Mouse (Mus musculus) midbrain, embryonic 15.5 days (tissue): ENCODE measurements around the gene Gcnt3. TPM values are rescaled to one million over a fixed set of nuclear protein-coding genes. Genes with fewer than 3 reads are reported as not detected.

ENCODE experiments used
- ATAC-seq: fragments of 200-750 bp; cut with Nextera tagmentation; replicated peaks from 2 replicates; pipeline ENCODE4 v1.8.0; 2017; ENCODE audit warnings: moderate TSS enrichment
- H3K27ac ChIP-seq: fragments of 300-500 bp; sonication (generic); 2 replicates; pipeline ENCODE4 v1.5.1; 2015; ENCODE audit warnings: mild to moderate bottlenecking, inconsistent platforms
- H3K27me3 ChIP-seq: fragments of 300-500 bp; sonication (generic); replicated peaks from 2 replicates; pipeline ENCODE4 v1.6.1; 2015; ENCODE audit warnings: inconsistent platforms
- H3K36me3 ChIP-seq: fragments of 300-500 bp; sonication (generic); replicated peaks from 2 replicates; pipeline ENCODE4 v1.6.1; 2015; ENCODE audit warnings: inconsistent platforms
- H3K4me1 ChIP-seq: fragments of 300-500 bp; sonication (generic); 2 replicates; pipeline ENCODE4 v1.6.1; 2015; ENCODE audit warnings: inconsistent platforms
- H3K4me2 ChIP-seq: fragments of 300-500 bp; sonication (generic); 2 replicates; pipeline ENCODE4 v1.6.1; 2015; ENCODE audit warnings: inconsistent platforms, mild to moderate bottlenecking, moderate library complexity
- H3K4me3 ChIP-seq: fragments of 300-500 bp; sonication (generic); 2 replicates; pipeline ENCODE4 v1.5.1; 2015; ENCODE audit warnings: mild to moderate bottlenecking, inconsistent platforms
- H3K9ac ChIP-seq: fragments of 300-500 bp; sonication (generic); 2 replicates; pipeline ENCODE4 v1.6.1; 2015; ENCODE audit warnings: mild to moderate bottlenecking, inconsistent platforms
- H3K9me3 ChIP-seq: fragments of 300-500 bp; sonication (generic); 2 replicates; pipeline ENCODE4 v1.6.1; 2016; ENCODE audit warnings: inconsistent platforms
- WGBS: fragments of 180-500 bp; shearing (Covaris S2); methylation state at CpG from one replicate; pipeline ENCODE4 v1.1.7; 2015; ENCODE audit warnings: mixed read lengths; 5-methylcytosine and 5-hydroxymethylcytosine counted together
- polyA plus RNA-seq: library from polyadenylated mRNA; unstranded; fragments of >200 nt; fragmentation: Nextera tagmentation; extraction: Ambion mirVana; gene quantifications from 2 replicates; pipeline ENCODE4 v1.2.1, GENCODE M21; 2015

Gene Gcnt3
- not detected in 2 replicates for polyA plus RNA-seq

DNA sequence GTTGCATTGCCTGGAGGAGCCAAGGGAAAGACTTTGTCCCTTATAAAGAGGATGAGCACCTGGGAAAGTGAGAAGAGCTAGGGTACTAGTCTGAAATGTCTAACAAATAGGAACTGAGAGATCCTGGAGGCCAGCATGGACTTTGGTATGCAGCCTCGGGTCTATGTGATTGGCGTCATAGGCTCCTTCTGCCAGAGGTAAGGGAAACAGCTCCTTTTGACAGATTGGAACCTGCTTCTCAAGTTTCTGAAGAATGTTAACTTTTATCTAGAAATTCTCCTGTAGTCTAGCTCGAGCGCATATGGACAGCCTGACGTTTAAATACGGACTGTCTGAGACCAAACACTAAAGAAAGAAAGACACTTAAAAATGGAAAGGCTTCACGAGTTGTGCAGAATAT lies at the start of gene Gcnt3:
TSS of gene Gcnt3 (minus strand) at position 101 of the 400 bp plus-strand sequence.
- H3K27ac ChIP-seq: no peak within 1 kb of the TSS
- 92% methylated on average over 7 of the region's 7 CpGs for WGBS
- no peaks in the 10 kb centered on the region for H3K9me3 ChIP-seq
- H3K9ac ChIP-seq: no peak within 1 kb of the TSS
- H3K27me3 ChIP-seq: no peaks in the 10 kb centered on the region
- no peaks in the 10 kb centered on the region for H3K4me1 ChIP-seq
- no peak for ATAC-seq
- no peak within 1 kb of the TSS for H3K4me2 ChIP-seq
- no peaks in the 10 kb centered on the region for H3K36me3 ChIP-seq
- no peak within 1 kb of the TSS for H3K4me3 ChIP-seq

DNA sequence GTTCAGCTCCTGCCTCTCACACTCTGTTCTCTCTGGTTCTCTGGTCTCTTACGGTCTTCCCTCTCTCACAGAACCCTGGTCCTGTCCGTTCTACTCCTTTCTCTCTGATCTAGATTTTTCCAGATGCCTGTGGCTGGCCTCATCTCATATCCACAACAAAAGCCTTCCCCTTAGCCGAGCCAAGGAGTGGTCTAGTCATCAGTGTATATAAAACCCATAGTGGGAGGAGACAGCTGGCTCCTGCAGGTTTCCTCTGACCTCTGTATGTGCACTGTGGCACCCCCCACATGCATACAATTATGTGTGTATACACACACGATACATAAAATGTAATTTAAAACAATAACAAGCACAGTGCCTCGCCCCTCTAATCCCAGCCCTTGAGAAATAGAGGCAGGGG lies 49.5 kb upstream of the Gcnt3 start:
- H3K27me3 ChIP-seq: no peaks in the 10 kb centered on the region
- H3K27ac ChIP-seq: no peak overlapping the region
- H3K9ac ChIP-seq: no peak overlapping the region
- H3K9me3 ChIP-seq: no peaks in the 10 kb centered on the region
- H3K4me2 ChIP-seq: no peak overlapping the region
- H3K4me3 ChIP-seq: no peak overlapping the region
- no peaks in the 10 kb centered on the region for H3K36me3 ChIP-seq
- no peak for ATAC-seq
- 0 out of 2 replicates have a peak, but pooled peaks cover 2% of the 10 kb centered on the region for H3K4me1 ChIP-seq
- WGBS: 70% methylated on average over 5 of the region's 5 CpGs

DNA sequence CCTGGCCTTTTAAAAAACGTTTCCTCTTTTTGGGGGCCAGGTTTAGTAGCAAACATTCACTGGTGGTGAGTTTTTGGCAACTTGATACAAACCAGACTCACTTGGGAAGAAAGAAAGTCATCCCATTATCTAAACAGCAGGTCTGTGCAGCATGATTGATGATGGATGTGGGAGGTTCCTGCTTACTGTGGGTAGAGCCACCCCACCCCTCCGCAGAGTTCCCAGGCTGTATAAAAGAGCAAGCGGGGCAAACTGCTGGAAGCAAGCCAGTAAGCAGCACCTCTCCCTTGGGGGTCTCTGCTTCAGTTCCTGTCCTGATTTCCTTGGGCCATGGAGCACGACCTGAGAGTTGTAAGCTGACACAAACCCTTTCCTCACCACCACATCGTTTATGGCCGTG lies 48.2 kb upstream of the Gcnt3 start:
- WGBS: 51% methylated on average over 6 of the region's 6 CpGs
- no peak for ATAC-seq
- H3K4me2 ChIP-seq: no peak overlapping the region

DNA sequence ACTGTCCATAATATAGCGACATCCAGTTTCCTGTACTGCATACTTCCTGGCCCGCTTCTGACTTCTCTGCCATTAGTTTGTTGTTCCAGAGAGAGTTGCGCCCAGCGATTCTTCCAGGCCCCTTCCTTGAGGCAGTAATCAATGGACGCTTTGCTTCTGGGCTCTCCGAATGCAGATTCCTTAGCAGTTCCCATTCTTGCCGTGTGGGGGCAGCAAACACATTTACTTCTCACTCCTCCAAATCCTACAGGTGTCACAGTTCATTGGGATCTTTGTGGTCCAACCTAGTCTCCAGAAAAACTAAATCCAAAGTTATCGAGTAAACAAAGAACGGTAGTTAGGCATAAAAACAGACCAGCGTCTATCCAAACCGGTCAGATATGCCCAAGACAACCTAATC lies 46.2 kb upstream of the Gcnt3 start:
- Histone ChIP-seq H3K4me3 (no peak overlapping the region), H3K9me3 (no peaks in the 10 kb centered on the region), H3K27ac (no peak overlapping the region), H3K4me2 (no peak overlapping the region), H3K36me3 (no peaks in the 10 kb centered on the region), H3K9ac (no peak overlapping the region), H3K4me1 (0 out of 2 replicates have a peak, but pooled peaks cover 2% of the 10 kb centered on the region), H3K27me3 (no peaks in the 10 kb centered on the region)
- 62% methylated on average over 11 of the region's 11 CpGs for WGBS
- no peak for ATAC-seq

More for the DNA sequence above, 48.2 kb upstream of the Gcnt3 start:
- Histone ChIP-seq H3K9ac (no peak overlapping the region), H3K9me3 (no peaks in the 10 kb centered on the region), H3K36me3 (no peaks in the 10 kb centered on the region), H3K27me3 (no peaks in the 10 kb centered on the region), H3K4me1 (0 out of 2 replicates have a peak, but pooled peaks cover 2% of the 10 kb centered on the region), H3K27ac (no peak overlapping the region), H3K4me3 (no peak overlapping the region)

DNA sequence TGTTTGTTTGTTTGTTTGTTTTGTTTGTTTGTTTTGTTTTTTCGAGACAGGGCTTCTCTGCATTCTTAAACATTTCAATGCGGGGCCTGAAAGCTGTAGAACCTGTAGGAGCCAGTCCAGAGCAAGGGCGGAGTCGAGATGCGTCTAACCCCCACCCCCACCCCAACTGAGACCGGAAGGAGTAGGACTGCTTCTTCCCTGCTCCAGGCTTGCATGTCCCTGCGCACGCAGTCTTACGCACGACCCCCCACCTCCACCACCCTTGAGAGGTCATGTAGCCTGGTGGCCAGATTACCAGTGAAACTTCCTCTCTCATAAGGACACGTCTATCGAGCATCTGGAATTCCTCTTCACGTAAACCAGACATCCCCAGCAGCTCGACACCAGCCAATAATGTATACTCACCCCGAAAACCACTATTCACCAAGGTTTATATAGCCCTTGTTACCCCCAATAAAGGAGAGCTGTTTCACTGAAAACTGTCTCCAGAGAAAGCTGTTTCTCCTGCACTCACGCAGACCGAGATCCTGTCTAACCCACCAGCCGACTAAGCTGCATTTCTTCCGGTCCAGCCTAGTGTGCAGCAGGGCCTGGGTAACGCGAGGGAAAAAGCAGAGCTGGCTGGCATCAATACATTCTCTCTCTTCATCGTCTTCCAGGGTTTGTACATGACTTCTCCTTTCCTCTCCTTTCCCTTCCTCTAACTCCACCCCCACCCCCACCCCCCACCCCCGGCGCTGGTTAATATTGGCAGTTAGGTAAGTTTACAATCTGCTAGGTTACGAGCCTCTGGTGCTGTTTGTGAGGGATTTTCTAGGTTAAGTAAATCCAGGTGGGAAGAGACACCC lies 44.7 kb upstream of the Gcnt3 start:
- H3K27me3 ChIP-seq: no peaks in the 10 kb centered on the region
- WGBS: 84% methylated on average over 25 of the region's 25 CpGs
- no peak overlapping the region for H3K9ac ChIP-seq
- no peaks in the 10 kb centered on the region for H3K9me3 ChIP-seq
- ATAC-seq: no peak
- no peaks in the 10 kb centered on the region for H3K36me3 ChIP-seq
- H3K27ac ChIP-seq: no peak overlapping the region
- no peak overlapping the region for H3K4me3 ChIP-seq
- H3K4me1 ChIP-seq: 0 out of 2 replicates have a peak, but pooled peaks cover under 1% of the 10 kb centered on the region
- H3K4me2 ChIP-seq: no peak overlapping the region

DNA sequence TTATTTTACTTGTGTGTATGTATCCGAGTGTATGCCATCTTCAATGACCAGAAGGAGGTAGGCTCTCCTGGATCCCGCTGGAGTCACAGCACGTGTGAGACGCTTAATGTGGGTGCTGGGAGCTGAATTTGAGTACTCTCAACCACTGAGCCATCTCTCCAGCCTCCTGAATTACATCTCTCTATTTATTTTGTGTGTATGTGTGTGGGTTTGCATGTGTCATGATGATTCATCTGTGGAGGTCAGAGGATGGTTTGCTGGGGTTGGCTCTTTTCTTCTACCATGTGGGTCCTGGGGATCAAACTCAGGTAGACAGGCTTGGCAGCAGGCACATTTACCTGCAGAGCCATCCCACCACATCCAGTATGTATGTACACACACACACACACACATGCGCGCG lies 43.9 kb upstream of the Gcnt3 start:
- ATAC-seq: no peak
- Histone ChIP-seq H3K9me3 (no peaks in the 10 kb centered on the region), H3K27ac (no peak overlapping the region), H3K36me3 (no peaks in the 10 kb centered on the region), H3K9ac (no peak overlapping the region), H3K4me3 (no peak overlapping the region), H3K4me2 (no peak overlapping the region), H3K4me1 (no peaks in the 10 kb centered on the region), H3K27me3 (no peaks in the 10 kb centered on the region)
- WGBS: 93% methylated on average over 7 of the region's 7 CpGs

DNA sequence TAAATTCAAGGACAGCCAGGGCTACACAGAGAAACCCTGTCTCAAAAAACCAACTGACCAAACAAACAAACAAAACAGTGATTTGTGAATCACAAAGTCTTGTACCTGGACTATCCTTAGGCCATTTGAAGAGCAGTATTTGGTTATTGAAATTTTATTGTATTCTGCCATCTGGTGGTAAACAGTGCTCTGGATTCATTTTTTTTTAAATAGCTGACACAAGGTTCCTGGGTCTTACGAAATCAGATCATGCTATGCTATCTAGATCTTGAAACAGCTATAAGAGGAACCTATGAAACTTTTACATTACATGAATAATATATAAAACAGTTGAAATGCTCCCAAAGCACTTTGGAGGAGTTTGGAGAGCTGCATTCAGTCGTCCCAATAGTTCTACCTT lies 43.1 kb upstream of the Gcnt3 start:
- no peak for ATAC-seq
- Histone ChIP-seq H3K9ac (no peak overlapping the region), H3K4me2 (no peak overlapping the region), H3K4me1 (no peaks in the 10 kb centered on the region), H3K27me3 (no peaks in the 10 kb centered on the region), H3K36me3 (no peaks in the 10 kb centered on the region), H3K4me3 (no peak overlapping the region), H3K9me3 (no peaks in the 10 kb centered on the region), H3K27ac (no peak overlapping the region)
- WGBS: 70% methylated on average over 2 of the region's 2 CpGs

DNA sequence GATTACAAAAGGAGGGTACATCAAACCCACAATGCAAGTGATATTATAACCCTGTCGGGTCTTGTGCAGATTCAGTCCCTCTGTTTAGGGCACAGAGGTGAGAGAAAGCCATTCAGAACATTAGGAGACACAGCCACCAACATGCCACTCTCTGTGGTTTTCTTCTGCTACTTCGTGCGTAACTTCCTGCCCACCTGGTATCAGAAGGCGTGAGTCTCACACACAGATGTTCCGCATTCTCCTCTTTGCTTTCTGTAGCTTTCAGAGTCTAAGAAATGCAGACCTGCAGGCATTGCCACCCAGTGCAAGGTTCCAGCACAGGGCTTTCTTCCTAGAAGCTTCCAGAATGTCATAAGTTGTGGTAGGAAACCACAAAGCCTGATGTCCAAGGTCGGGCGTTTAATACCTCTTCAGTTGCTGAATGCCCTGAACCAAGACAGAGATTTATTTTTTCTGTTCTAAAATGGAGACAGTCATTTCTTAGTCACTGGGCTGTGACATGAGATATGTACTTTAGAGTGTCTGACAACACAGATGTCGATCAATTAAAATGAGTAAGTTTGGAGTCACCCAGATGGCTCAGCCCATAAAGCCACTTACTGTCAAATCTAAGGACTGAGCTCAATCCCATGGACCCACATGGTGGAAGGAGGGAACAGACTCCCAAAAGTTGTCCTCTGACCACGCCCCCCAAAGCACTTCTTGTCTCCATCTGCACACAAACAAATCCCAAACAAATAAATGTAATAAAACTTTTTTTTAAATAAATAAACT lies 42.3 kb upstream of the Gcnt3 start:
- no peak overlapping the region for H3K27ac ChIP-seq

DNA sequence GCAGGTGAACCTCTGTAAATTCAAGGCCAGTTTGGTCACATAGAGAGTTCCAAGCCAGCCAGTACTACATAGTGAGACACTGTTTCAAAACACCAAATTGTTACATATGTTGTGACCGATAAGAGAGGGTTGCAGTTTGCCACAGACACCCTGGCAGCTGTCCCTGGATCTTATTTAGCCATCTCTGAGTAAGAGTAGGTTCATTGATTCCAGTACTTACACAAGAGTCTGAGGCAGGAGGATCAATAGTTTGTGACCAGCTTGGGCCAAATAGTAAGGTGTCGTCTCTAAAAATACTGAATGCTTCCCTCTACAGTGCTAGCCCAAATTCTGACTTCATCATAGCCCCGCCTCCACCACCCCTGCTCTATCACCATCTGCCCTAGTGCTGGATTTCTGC lies 40.1 kb upstream of the Gcnt3 start:
- H3K4me3 ChIP-seq: no peak overlapping the region
- no peak overlapping the region for H3K9ac ChIP-seq
- H3K4me1 ChIP-seq: no peaks in the 10 kb centered on the region
- H3K9me3 ChIP-seq: no peaks in the 10 kb centered on the region
- H3K4me2 ChIP-seq: no peak overlapping the region
- no peak for ATAC-seq
- WGBS: 92% methylated on average over 3 of the region's 3 CpGs
- H3K36me3 ChIP-seq: no peaks in the 10 kb centered on the region
- no peak overlapping the region for H3K27ac ChIP-seq
- H3K27me3 ChIP-seq: no peaks in the 10 kb centered on the region

More for the DNA sequence above, 42.3 kb upstream of the Gcnt3 start:
- no peak overlapping the region for H3K4me3 ChIP-seq
- no peak overlapping the region for H3K9ac ChIP-seq
- no peak overlapping the region for H3K4me2 ChIP-seq
- no peak for ATAC-seq
- no peaks in the 10 kb centered on the region for H3K9me3 ChIP-seq
- H3K27me3 ChIP-seq: no peaks in the 10 kb centered on the region
- no peaks in the 10 kb centered on the region for H3K4me1 ChIP-seq
- H3K36me3 ChIP-seq: no peaks in the 10 kb centered on the region
- 90% methylated on average over 9 of the region's 9 CpGs for WGBS

DNA sequence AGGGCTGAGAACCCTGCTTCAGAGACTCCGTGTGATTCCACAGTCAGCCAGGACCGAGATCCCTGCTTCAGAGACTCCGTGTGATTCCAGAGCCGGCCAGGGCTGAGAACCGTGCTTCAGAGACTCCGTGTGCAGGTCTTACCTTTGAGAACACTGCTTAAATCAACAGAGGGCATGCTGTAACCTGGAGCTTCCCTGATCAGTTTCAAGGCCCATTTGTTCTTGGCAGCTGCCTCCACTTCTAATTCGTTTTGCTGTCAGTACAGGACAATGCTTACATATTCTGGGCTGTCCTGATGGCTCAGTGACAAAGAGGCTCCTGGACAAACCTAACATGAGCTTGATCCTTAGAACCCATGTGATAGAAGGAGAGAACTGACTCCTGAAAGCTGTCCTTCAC lies 39.3 kb upstream of the Gcnt3 start:
- Histone ChIP-seq H3K4me2 (no peak overlapping the region), H3K9ac (no peak overlapping the region), H3K36me3 (no peaks in the 10 kb centered on the region), H3K27ac (no peak overlapping the region), H3K9me3 (no peaks in the 10 kb centered on the region), H3K4me3 (no peak overlapping the region), H3K27me3 (no peaks in the 10 kb centered on the region), H3K4me1 (no peaks in the 10 kb centered on the region)
- ATAC-seq: no peak
- WGBS: 73% methylated on average over 7 of the region's 7 CpGs

DNA sequence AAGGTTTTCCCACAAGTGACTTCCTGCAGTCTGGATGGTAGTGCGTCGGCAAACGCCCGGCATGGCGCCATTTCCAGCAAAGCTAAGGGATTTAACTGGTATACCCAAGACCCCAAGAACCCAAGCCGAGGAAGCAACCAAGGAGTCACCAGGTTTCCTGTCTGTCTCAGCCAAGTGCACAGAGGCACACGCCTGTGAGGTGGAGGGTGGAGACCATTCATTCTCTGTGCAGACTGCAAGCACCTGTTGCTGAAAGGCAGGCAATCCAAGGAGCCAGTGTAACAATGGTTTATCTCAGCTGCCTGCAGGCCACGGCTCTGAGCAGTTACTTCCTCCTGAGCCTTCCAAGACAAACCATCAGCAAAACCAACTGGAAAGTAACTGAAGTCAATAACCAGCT lies 34.5 kb upstream of the Gcnt3 start:
- WGBS: 83% methylated on average over 8 of the region's 8 CpGs
- no peak overlapping the region for H3K4me2 ChIP-seq
- H3K4me3 ChIP-seq: no peak overlapping the region
- no peaks in the 10 kb centered on the region for H3K9me3 ChIP-seq
- no peaks in the 10 kb centered on the region for H3K4me1 ChIP-seq
- no peaks in the 10 kb centered on the region for H3K36me3 ChIP-seq
- no peak overlapping the region for H3K27ac ChIP-seq
- H3K9ac ChIP-seq: no peak overlapping the region
- no peaks in the 10 kb centered on the region for H3K27me3 ChIP-seq
- no peak for ATAC-seq

DNA sequence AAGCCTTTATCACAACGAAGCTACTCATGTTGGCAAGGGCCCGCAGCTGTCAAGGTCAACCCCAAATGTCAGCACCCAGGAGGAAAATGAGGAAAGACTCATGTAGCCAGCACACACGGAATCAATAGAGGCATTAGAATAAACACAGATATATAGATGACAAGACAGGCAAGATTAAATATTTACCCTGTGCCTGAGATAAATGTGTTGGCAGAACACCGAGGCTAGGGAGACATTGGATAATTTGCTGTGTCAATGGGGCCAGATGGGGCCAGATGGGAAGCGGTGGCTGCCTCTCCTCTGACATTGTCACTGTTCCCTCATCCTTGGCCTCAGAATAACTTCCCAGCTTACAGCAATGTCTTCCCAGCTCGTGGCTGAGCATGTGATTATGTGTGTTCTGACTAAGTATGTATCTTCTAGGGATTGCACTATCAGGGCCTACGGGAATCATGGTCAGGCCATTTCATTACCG lies 32.1 kb upstream of the Gcnt3 start:
- Histone ChIP-seq H3K4me3 (no peak overlapping the region), H3K27me3 (no peaks in the 10 kb centered on the region), H3K27ac (no peak overlapping the region), H3K4me1 (no peaks in the 10 kb centered on the region), H3K9ac (no peak overlapping the region), H3K4me2 (no peak overlapping the region), H3K36me3 (no peaks in the 10 kb centered on the region), H3K9me3 (no peaks in the 10 kb centered on the region)
- WGBS: 65% methylated on average over 8 of the region's 8 CpGs
- no peak for ATAC-seq
